Mouse (Mus musculus) CD4-positive helper T cell, adult 2 months (primary cell): ENCODE results near the gene Kansl1l.

Experiments
- DNase-seq: peaks from one replicate; pipeline ENCODE4 v3.0.0-alpha.2; 2012; ENCODE audit warnings: low read depth, missing footprints, low spot score

Gene Kansl1l

GRCm38 (mm10) chr1:66817865-66818315 lies 528 bp upstream of the Kansl1l start:
- DNase-seq = no peak

GRCm38 (mm10) chr1:66816837-66817452 lies 417 bp downstream of the Kansl1l start:
- DNase-seq = peak; percentile 92

GRCm38 (mm10) chr1:66815941-66816777 lies 1.2 kb downstream of the Kansl1l start:
- peak; percentile 82 for DNase-seq

- peak; percentile 18 for DNase-seq
Measured at GRCm38 (mm10) chr1:66814756-66815155, 2.6 kb downstream of the Kansl1l start.

GRCm38 (mm10) chr1:66813191-66813590 lies 4.2 kb downstream of the Kansl1l start:
- no peak for DNase-seq

- no peak for DNase-seq
Measured at GRCm38 (mm10) chr1:66806821-66807220, 10.5 kb downstream of the Kansl1l start.

GRCm38 (mm10) chr1:66805408-66805807 lies 12.0 kb downstream of the Kansl1l start:
- DNase-seq = peak; percentile 13

- no peak for DNase-seq
Measured at GRCm38 (mm10) chr1:66804710-66805109, 12.7 kb downstream of the Kansl1l start.

GRCm38 (mm10) chr1:66797962-66798361 lies 19.4 kb downstream of the Kansl1l start:
- no peak for DNase-seq

GRCm38 (mm10) chr1:66792838-66793466 lies 24.4 kb downstream of the Kansl1l start:
- no peak for DNase-seq

GRCm38 (mm10) chr1:66782296-66782695 lies 35.1 kb downstream of the Kansl1l start:
- DNase-seq = no peak

- DNase-seq = no peak
Measured at GRCm38 (mm10) chr1:66781027-66781426, 36.3 kb downstream of the Kansl1l start.

- DNase-seq = no peak
Measured at GRCm38 (mm10) chr1:66778798-66779197, 38.6 kb downstream of the Kansl1l start.

GRCm38 (mm10) chr1:66777878-66778277 lies 39.5 kb downstream of the Kansl1l start:
- DNase-seq = no peak

- DNase-seq = no peak
Measured at GRCm38 (mm10) chr1:66768764-66769163, 48.6 kb downstream of the Kansl1l start.

- DNase-seq = no peak
Measured at GRCm38 (mm10) chr1:66730581-66730980, 86.8 kb downstream of the Kansl1l start.

GRCm38 (mm10) chr1:66712859-66713258 lies 104.5 kb downstream of the Kansl1l start:
- DNase-seq = no peak

- no peak for DNase-seq
Measured at GRCm38 (mm10) chr1:66704523-66704922, 112.8 kb downstream of the Kansl1l start.

- no peak for DNase-seq
Measured at GRCm38 (mm10) chr1:66702623-66703345, 114.6 kb downstream of the Kansl1l start.

- no peak for DNase-seq
Measured at GRCm38 (mm10) chr1:66701576-66701940, 115.8 kb downstream of the Kansl1l start.

GRCm38 (mm10) chr1:66700693-66701575 lies 116.4 kb downstream of the Kansl1l start, which contains the start of gene Rpe:
Rpe (plus strand) TSS chr1:66700831.
- peak; percentile 95 for DNase-seq
